Mouse (Mus musculus): ENCODE measurements around the gene Apba3.

The Apba3 gene

GRCm38 (mm10) chr10:81290698-81291460 lies 24.1 kb downstream of the Apba3 start:
- DNase-seq = no peak

GRCm38 (mm10) chr10:81291511-81292104 lies 24.8 kb downstream of the Apba3 start, which contains the start of gene Tjp3:
TSS of gene Tjp3 (minus strand) at chr10:81291581.
- no peak for DNase-seq

- peak; percentile 100 for DNase-seq
Measured at GRCm38 (mm10) chr10:81292554-81293333, 26.0 kb downstream of the Apba3 start, which contains the start of gene Pip5k1c. TSS of gene Pip5k1c (plus strand) at chr10:81292963.

- DNase-seq = no peak
Measured at GRCm38 (mm10) chr10:81293334-81294030, 26.7 kb downstream of the Apba3 start.

GRCm38 (mm10) chr10:81294442-81294841 lies 27.7 kb downstream of the Apba3 start:
- DNase-seq = no peak

GRCm38 (mm10) chr10:81295185-81295584 lies 28.4 kb downstream of the Apba3 start:
- DNase-seq = peak; percentile 47

GRCm38 (mm10) chr10:81297246-81297645 lies 30.5 kb downstream of the Apba3 start:
- no peak for DNase-seq

- no peak for DNase-seq
Measured at GRCm38 (mm10) chr10:81297845-81298244, 31.1 kb downstream of the Apba3 start.

- DNase-seq = no peak
Measured at GRCm38 (mm10) chr10:81298369-81299100, 31.8 kb downstream of the Apba3 start.

GRCm38 (mm10) chr10:81299585-81300351 lies 33.0 kb downstream of the Apba3 start:
- no peak for DNase-seq

GRCm38 (mm10) chr10:81300352-81300907 lies 33.7 kb downstream of the Apba3 start:
- no peak for DNase-seq

- no peak for DNase-seq
Measured at GRCm38 (mm10) chr10:81301321-81301720, 34.6 kb downstream of the Apba3 start.

GRCm38 (mm10) chr10:81302288-81302687 lies 35.5 kb downstream of the Apba3 start:
- no peak for DNase-seq

GRCm38 (mm10) chr10:81302781-81303218 lies 36.0 kb downstream of the Apba3 start:
- peak; percentile 62 for DNase-seq

GRCm38 (mm10) chr10:81303258-81303657 lies 36.5 kb downstream of the Apba3 start:
- DNase-seq = no peak

- DNase-seq = no peak
Measured at GRCm38 (mm10) chr10:81303761-81304160, 37.0 kb downstream of the Apba3 start.

- no peak for DNase-seq
Measured at GRCm38 (mm10) chr10:81304597-81305238, 38.0 kb downstream of the Apba3 start.

- DNase-seq = no peak
Measured at GRCm38 (mm10) chr10:81305663-81306062, 38.9 kb downstream of the Apba3 start.

GRCm38 (mm10) chr10:81306173-81306668 lies 39.5 kb downstream of the Apba3 start:
- DNase-seq = no peak
